Mouse (Mus musculus): ENCODE measurements around the gene Tcp11l1.

DNA sequence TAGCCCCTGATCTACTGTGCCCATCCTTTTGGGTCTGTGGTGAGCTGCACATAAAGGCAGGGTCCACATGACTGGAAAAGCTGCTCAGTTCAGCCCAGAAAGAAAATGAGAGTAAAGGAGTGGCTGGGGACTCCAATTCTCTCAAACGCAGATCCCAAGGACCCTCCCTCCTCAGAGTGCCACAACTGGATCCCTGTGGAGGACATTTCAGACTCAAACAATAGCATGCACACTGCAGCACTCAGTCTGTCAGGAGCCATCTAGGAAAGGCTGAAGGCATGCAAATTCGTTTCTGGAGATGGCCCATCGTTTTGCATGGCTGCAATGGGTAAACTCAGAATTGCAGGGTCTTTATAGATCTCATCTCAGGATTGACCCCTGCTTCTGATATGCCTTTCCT lies 8.8 kb downstream of the Tcp11l1 start:
- TF ChIP-seq POLR2A (IDR thresholded peaks at IDR 0.05; ENCODE audit: insufficient read length, low read depth), result no peak
- no peak for TF ChIP-seq MYOD1 (IDR thresholded peaks at IDR 0.05; ENCODE audit: control insufficient read depth in 1 of 3, insufficient read length in 2 of 3, low read depth in 2 of 3)
- TF ChIP-seq MAX (IDR thresholded peaks at IDR 0.05; ENCODE audit: low read depth), result no peak
- no peak for TF ChIP-seq USF1 (IDR thresholded peaks at IDR 0.05; ENCODE audit: low read depth)
- no peak for TF ChIP-seq POLR2AphosphoS2 (IDR thresholded peaks at IDR 0.05; ENCODE audit: insufficient read length, low read depth)
- TF ChIP-seq CEBPB (IDR thresholded peaks at IDR 0.05; ENCODE audit: insufficient read depth, poor library complexity, severe bottlenecking), result no peak
- TF ChIP-seq E2F4 (IDR thresholded peaks at IDR 0.05; ENCODE audit: insufficient read depth), result no peak
- TF ChIP-seq REST (IDR thresholded peaks at IDR 0.05; ENCODE audit: insufficient read depth, insufficient read length), result no peak
- TF ChIP-seq TCF12 (IDR thresholded peaks at IDR 0.05; ENCODE audit: insufficient read depth, poor library complexity, severe bottlenecking), result no peak
- TF ChIP-seq SRF (IDR thresholded peaks at IDR 0.05; ENCODE audit: control insufficient read depth, insufficient read length, low read depth), result no peak
- TF ChIP-seq MYOG (IDR thresholded peaks at IDR 0.05; ENCODE audit: control insufficient read depth in 1 of 3, insufficient read depth in 1 of 3, insufficient read length in 2 of 3, low read depth in 2 of 3), result no peak
- no peak for TF ChIP-seq TCF3 (IDR thresholded peaks at IDR 0.05; ENCODE audit: insufficient read length, low read depth)

All from myocyte (in vitro differentiated cells).